ENCODE assay signal across 7 mouse cellular contexts in the genomic region with DNA sequence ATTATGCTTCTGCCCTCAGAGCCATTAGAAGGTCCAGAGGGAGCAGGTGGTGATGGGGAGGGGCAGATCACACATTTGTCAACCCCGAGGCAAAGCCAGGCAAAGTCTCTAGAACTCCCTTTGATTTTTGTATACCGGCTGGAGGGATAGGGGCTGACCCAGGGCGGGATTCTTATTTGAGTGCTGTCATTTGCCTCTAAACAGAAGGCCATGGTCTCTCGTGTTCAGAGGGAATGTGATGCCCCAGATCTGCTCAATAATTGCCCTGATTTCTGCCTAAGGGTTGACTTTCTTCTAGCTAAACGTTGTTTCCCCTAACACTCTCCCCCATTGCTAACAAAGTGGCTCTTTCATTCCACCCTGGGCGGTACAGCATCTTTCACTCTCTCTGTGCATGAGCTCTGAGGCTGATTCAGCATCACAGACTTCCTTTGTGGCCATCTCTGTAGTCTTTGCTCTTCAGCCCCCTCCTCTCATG.
A peak's percentile ranks its signal among the peaks of the same experiment; 100 is the strongest.
DNase-seq lines count a peak whose midpoint lies in the region; ATAC-seq and TF ChIP-seq lines count a peak whose summit lies in the region.

No protein-coding gene starts in this region.

- no peaks in the 10 kb centered on the region for H3K27me3 ChIP-seq in cerebellum, adult 2 months (ENCODE audit: control insufficient read depth, insufficient read depth, low read length)
- no peaks in the 10 kb centered on the region for H3K27me3 ChIP-seq in forebrain, embryonic 15.5 days
- H3K27me3 ChIP-seq in midbrain, embryonic 15.5 days (replicated peaks) = no peaks in the 10 kb centered on the region

- no peak overlapping the region for H3K4me3 ChIP-seq in cerebellum, adult 2 months (replicated peaks; ENCODE audit: insufficient read depth, low read depth, low read length)
- H3K4me3 ChIP-seq in forebrain, embryonic 15.5 days = no peak overlapping the region
- H3K4me3 ChIP-seq in midbrain, embryonic 15.5 days = no peak overlapping the region

- no peaks in the 10 kb centered on the region for H3K9me3 ChIP-seq in forebrain, embryonic 15.5 days
- no peaks in the 10 kb centered on the region for H3K9me3 ChIP-seq in midbrain, embryonic 15.5 days

- H3K9ac ChIP-seq in forebrain, embryonic 15.5 days (replicated peaks) = no peak overlapping the region
- no peak overlapping the region for H3K9ac ChIP-seq in midbrain, embryonic 15.5 days

- H3K4me1 ChIP-seq in cerebellum, adult 2 months (ENCODE audit: control insufficient read depth, insufficient read depth, low read length) = peaks cover 23% of the 10 kb centered on the region; the same call in 1 of the 2 replicates
- H3K4me1 ChIP-seq in forebrain, embryonic 15.5 days = peaks cover 9% of the 10 kb centered on the region; the same call in 1 of the 2 replicates
- peaks cover 13% of the 10 kb centered on the region for H3K4me1 ChIP-seq in midbrain, embryonic 15.5 days

- no peaks in the 10 kb centered on the region for H3K36me3 ChIP-seq in forebrain, embryonic 15.5 days
- H3K36me3 ChIP-seq in midbrain, embryonic 15.5 days (replicated peaks) = no peaks in the 10 kb centered on the region

- peak; percentile 73 for DNase-seq in brain, embryonic 14.5 days (ENCODE audit: low read depth)
- DNase-seq in cerebellum, adult 2 months = peak; percentile 76 to 80
- no peak for DNase-seq in adrenal gland, postnatal 36 days
- DNase-seq in adrenal gland, postnatal 14 days = no peak

- 8% methylated on average over 6 of the region's 6 CpGs for WGBS in cerebellum, adult 2 months
- 10% methylated on average over 6 of the region's 6 CpGs for WGBS in forebrain, embryonic 15.5 days
- WGBS in midbrain, embryonic 15.5 days = 16% methylated on average over 6 of the region's 6 CpGs

- H3K27ac ChIP-seq in cerebellum, adult 2 months (ENCODE audit: insufficient read depth, low read length) = peak overlapping the region; percentile 83
- no peak overlapping the region for H3K27ac ChIP-seq in forebrain, embryonic 15.5 days (replicated peaks)
- H3K27ac ChIP-seq in midbrain, embryonic 15.5 days = peak overlapping the region; percentile 48; the same call in 1 of the 2 replicates

- no peak for TF ChIP-seq CTCF in brain, embryonic 14.5 days (IDR thresholded peaks at IDR 0.05; ENCODE audit: borderline replicate concordance, extremely low read depth, insufficient read depth, insufficient read length)
- TF ChIP-seq CTCF in cerebellum, adult 2 months (IDR thresholded peaks at IDR 0.05; ENCODE audit: borderline replicate concordance, insufficient read depth, low read depth, low read length) = no peak

- peak; percentile 69; the same call in 1 of the 2 replicates for ATAC-seq in forebrain, embryonic 15.5 days (replicated peaks)
- peak; percentile 85 for ATAC-seq in midbrain, embryonic 15.5 days (replicated peaks)
- no peak for ATAC-seq in granulocyte monocyte progenitor cell, adult 5-6 weeks (replicated peaks; ENCODE audit: poor library complexity, severe bottlenecking)

- no peak for TF ChIP-seq POLR2A in brain, embryonic 14.5 days (IDR thresholded peaks at IDR 0.05; ENCODE audit: borderline replicate concordance, extremely low read depth, insufficient read depth, insufficient read length, poor library complexity, severe bottlenecking)
- no peak for TF ChIP-seq POLR2A in cerebellum, adult 2 months (IDR thresholded peaks at IDR 0.05; ENCODE audit: borderline replicate concordance, insufficient read depth, low read length)

- H3K4me2 ChIP-seq in forebrain, embryonic 15.5 days (replicated peaks) = no peak overlapping the region
- no peak overlapping the region for H3K4me2 ChIP-seq in midbrain, embryonic 15.5 days

Comparison
In these comparisons a context has a peak if more than half of its experiments do, and no peak if none do; other contexts are left out.
1. DNase-seq: peak in brain, embryonic 14.5 days (single experiment) and cerebellum, adult 2 months (2 of 2); none in adrenal gland, postnatal 36 days (0 of 2) and adrenal gland, postnatal 14 days (single experiment).